Mouse (Mus musculus): ENCODE measurements around the gene Atm. TPM values are rescaled to one million over a fixed set of nuclear protein-coding genes. Genes with fewer than 3 reads are reported as not detected.

Gene Atm
- total RNA-seq, 2 experiments from 2014 or later = 8.7 to 13.3 TPM

DNA sequence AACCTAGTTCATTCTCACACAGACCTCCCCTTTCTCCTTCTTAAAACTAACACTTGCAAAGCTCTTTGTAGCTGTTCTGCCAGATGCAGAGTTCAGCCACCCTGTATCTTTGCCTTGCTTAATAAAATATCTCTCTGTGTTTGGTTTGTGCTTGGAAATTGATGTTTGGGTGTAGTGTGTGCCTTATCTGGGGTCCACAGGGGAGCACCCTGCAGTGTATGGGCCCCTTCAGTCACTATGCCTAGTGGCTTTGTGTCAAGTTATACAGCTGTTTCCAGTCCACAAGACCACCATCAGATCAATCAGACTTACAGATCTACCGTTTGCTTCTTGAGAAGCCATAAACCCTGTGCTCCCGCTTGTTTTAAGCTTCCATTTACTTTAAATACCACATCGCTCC is 127.1 kb downstream of the Atm start:
- no peak for DNase-seq (ENCODE audit: low spot score in 2 of 2)

DNA sequence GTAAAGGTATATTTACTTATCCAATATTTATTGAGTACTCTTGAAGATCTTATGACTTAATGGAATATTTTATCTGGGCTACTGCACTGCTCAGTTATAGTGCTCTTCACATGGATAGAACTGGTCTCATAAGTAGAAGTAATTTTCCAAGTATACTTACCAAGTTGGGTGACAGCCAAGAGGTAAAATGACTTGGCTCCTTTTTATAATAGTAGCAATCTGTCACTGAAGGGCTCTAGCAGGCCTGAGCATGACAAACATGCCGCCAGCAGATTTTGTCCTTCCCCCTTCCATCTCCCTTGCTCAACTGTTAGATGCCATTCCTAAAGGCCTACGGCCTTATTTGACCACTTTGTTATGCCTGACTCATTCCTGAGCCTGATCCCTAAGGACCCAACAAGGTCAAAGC is 127.6 kb downstream of the Atm start:
- DNase-seq (ENCODE audit: low spot score in 2 of 2) = no peak

DNA sequence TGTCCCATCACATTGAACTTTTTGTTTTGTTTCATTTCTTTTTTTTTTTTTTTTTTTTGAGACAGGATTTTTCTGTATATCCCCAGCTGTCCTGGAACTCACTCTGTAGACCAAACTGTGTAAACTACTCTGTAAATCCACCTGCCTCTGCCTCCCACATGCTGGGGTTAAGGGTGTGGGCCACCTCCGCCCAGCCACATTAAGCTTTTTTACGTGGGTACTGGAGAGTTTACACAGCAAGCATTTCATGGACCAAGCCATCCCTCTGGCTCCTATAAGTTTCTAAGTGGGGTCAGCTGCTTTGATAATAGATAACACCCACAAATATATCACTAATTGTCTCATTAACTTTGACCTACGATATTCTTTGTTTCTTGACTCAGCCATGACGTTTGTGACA is 128.0 kb downstream of the Atm start:
- no peak for DNase-seq (ENCODE audit: low spot score in 2 of 2)

DNA sequence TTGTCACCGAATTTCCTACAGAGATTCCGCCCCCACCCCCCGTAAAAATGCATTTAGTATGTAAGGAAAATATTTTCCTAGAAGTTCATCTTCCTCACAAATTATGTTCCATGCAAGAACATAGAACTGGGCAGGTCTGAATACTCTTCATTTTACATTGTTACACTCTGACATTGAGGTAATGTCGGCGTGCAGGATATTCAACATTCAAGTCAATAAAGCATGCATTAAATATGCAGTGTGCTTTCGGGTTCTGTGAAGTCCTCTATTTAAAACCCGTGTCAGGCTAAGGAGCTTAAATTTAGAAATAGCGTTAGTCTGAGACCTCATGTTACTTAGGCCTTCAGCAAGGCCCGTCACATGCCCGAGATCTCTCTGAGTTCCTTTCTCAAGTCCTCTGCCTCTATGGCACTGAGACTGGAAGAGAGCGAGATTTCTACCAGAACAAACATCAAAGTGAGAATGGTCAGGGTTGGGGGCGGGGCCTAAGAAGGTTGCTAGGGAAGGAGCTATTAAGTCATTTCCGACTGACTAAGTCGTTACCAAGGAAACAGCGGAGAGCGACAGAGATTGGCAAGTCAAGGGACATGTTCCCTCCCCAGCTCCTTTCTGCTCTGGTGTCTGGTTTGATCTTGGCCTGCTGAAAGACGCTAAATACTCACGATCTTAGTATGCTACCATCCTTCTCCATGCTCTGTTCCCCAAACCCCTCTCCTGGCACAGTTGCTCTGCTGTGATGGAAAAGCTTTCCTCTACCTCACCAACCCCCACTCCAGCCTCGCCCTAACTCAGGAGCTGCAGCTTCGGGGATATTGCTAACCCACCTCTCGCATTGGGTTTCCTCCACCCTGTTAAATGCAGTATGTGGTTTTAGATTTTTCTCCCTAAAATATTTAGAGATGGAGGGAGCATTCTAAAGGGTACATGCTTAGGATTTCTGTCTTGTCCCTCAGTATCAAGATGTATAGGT is 131.5 kb downstream of the Atm start:
- DNase-seq (ENCODE audit: low spot score in 2 of 2) = peak; percentile 69 to 78

DNA sequence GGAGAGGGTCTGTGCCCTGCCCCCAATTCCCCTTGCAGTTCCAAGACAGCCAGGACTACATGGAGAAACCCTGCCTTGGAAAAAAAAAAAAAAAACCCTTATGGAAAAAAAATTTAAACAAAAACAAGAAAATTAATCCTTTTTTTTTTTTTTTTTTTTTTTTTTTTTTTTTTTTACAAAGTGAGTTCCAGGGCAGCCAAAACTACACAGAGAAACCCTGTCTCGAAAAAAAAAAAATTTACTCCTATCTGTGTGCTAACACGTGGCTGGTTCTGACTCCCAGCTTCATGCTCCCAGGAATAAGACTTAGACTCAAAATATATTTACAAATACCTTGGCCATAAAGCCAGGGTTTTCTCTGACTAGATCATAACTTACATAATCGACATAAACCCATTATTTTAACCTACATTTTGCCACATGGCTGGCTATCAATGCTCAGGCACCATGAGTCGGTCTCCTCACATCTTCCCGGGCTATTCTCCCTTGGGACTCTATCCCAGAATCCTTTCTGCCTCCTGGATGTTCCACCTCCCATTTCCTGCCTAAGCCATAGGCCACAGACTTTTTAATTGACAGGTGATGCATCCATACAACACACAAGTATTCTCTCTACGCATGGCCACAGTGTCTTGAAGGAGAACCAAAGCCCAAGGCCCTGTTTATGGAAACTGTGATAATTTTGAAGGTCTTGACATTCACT is 132.3 kb downstream of the Atm start:
- DNase-seq (ENCODE audit: low spot score in 2 of 2) = no peak

DNA sequence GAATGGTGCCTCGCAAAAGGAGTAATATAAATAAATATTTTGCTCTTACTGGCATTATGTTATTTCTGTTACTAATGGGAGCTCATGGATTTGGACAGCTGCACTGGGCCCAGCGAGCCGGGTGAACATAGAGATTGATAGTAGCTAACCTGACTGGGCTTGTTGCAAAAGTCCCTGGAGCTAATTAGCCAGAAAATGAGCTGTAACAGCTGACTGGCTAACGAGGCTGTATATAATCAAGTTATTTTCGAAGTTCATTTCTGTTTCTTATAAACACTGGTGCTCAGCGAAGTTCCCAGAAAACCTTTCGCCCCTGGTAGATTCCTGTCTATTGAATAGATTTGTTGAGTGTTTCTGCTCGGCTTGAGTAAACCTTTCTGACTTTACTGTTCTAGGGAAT is 133.5 kb downstream of the Atm start:
- no peak for DNase-seq (ENCODE audit: low spot score in 2 of 2)

DNA sequence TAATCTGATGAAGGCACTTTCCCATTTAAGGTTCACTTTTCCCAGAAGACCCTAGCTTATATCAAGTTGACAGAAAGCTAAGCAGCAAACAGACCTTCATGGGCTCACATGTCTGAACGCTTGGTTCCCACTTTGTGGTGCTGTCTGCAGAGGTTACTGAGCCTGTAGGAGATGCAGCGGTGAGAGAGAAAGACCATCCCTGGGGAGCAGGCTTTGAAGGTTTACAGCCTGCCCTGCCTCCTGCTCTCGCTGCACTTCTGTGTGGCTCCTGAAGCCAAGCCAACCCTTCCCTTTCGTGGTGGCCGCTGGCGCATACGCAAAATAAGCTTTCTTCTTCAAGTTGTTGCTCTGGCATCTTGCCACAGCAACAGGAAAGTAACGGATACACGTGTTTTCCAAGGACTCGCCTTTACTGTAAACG is 134.2 kb downstream of the Atm start, which contains the start of gene 4930550C14Rik:
Gene 4930550C14Rik (plus strand): TSS at position 35 of the 421 bp plus-strand sequence.
- DNase-seq (ENCODE audit: low spot score in 2 of 2) = peak; percentile 30 to 52

DNA sequence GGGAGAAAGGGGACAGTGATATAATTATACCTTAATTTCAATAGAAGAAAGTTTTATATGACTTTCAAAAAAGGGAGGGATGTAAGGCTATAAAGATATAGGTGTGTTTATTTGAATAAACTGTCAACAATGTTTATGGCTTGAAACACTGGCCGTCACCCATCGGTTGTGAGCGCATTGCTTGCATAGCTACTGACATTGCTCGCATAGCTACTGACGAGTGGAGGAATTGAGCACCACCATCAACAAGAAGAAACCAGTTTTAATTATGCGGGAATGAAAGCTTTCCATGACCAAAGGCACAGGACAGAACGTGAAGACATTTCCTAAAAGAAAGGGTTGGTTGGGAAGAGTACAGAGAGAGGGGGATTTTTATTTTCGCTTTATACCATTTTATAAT is 135.4 kb downstream of the Atm start:
- DNase-seq (ENCODE audit: low spot score in 2 of 2) = no peak

DNA sequence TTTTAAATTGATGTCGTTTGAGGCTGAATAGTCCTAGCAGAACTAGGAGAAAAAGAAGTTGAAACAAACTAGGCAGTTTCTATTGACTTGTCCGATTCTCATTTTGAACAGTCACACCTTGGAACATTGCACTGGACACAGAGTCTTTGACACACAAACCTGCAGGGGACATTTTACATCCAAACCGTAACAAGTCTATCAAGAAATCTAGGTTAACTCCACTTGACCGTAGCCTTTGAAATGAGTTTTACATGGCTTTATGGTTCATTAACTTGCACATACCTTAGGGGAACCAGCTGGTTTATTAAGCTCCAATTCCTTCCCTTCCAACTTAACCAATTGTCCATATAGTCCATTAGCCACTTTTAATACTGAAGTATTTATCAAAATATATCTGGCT is 135.8 kb downstream of the Atm start:
- no peak for DNase-seq (ENCODE audit: low spot score in 2 of 2)

DNA sequence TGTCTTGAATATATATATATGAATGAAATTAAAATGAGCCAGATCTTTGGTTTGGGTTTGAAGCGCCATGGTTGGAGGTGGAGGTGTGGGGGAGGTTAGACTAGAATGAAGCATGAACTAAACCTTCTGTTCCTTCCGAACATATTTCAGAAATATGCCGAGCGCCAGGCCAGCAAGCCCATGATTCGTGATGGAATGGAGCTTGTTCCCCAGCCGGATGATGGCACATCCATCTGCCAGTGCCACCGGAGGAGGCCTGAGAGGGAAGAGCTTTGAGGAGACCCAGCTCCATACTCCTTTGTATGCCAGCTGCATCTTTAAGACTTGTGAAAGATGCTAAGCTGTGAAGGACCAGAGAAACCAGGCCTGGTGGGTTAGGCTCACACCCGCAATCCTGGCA is 137.0 kb downstream of the Atm start:
- DNase-seq (ENCODE audit: low spot score in 2 of 2) = no peak

DNA sequence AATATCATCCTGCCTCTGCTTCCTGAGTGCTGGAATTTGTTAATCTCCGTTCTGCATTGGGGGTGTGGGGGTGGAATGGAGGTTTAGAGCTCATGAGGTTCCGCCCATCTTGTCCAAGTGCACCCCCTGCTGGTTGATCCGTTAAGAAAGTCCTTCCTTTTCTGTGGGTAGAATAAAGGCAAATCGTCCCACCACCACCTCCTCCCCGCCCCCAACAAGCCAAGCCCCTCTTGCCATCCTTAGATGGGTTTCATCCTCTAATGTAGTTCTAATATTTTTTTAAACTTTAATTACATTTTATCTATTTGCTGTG is 138.2 kb downstream of the Atm start:
- DNase-seq (ENCODE audit: low spot score in 2 of 2) = peak; percentile 58 to 66

DNA sequence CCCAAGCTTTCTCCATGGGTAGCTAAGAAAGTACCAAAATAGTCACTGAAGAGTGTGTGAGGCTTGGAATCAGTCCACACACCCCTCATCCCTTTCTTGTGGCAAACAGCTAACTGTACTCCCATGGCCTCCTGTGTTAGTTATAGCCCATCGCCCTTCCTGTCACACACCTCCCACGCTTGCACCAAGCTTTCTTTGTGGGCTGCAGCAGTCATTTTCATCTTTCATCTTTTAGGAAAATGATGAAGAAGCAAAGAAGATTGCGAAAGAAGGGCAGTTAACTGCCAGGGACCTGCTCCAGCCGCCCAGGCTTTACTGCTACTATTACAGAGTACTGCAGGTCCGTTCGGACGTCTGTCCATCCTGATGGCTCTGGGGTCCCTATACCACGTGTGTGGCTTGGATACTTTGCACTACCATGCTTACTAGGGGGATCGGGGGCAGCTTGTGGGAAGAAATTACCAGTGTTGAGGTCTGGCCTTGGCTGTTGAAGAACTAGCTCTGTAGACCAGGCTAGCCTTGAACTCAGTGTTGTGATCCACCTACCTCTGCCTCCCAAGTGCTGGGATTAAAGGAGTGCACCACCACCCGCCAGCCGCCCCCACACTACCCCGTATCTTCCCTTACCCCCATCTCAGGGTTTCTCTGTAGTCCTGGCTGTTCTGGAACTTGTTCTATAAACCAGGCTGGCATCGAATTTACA is 138.7 kb downstream of the Atm start:
- DNase-seq (ENCODE audit: low spot score in 2 of 2) = no peak

DNA sequence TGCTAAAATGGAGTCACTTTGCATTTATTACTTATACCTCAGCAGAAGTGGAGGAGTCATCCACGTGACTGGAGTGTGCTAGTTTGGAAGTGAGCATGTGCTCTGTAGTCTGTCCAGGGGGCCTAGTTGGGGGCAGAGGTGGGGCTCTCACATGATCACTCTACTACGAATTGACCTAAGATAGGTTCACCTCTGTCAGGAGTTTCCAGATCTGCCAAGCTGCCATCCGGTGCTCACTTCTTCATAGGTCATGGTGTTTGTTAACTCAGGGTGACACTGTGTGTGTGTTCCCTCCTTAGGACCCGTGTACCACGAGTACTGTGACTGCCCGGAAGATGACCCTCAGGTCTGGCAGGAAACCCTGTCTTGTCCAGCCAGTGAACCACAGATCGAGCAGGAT is 146.4 kb downstream of the Atm start:
- no peak for DNase-seq (ENCODE audit: low spot score in 2 of 2)

Small RNAs within 50 kb of the gene (microRNA-seq; reads per million reads assigned to microRNA genes)
- gene Mir130c (ENCODE audit: borderline number of aligned reads in 2 of 2) = 0 reads per million in 2 experiments

Other genes starting within 250 kb of the Atm start
- under 1 TPM; 0.13 to 0.20 TPM for gene Exph5, start 235.1 kb downstream of the Atm start, total RNA-seq (2021)
- 1 to 10 TPM; 7.9 to 9.3 TPM for gene Kdelc2, start 152.7 kb downstream of the Atm start, total RNA-seq (2021)
- gene 4930550C14Rik, start 134.4 kb downstream of the Atm start, total RNA-seq (2021) = 1 to 10 TPM in 1 of 2 experiments, under 1 TPM in 1; 0.74 to 1.5 TPM
- gene Npat, start 307 bp upstream of the Atm start, total RNA-seq (2021) = 1 to 10 TPM; 8.2 to 8.9 TPM
- 100 to 1,000 TPM; 150 to 195 TPM for gene Acat1, start 73.6 kb upstream of the Atm start, total RNA-seq (2021)
- 10 to 100 TPM; 30.8 to 37.3 TPM for gene Cul5, start 133.3 kb upstream of the Atm start, total RNA-seq (2021)
- under 1 TPM; 0.70 to 0.99 TPM for gene Rab39, start 169.5 kb upstream of the Atm start, total RNA-seq (2021)
- 1 to 10 TPM in 1 of 2 experiments, under 1 TPM in 1; 0.70 to 1.2 TPM for gene Slc35f2, start 234.8 kb upstream of the Atm start, total RNA-seq (2021)

Measured in adrenal gland, adult 18-20 months (tissue).